Mouse (Mus musculus) hindbrain, embryonic 12.5 days (tissue): ENCODE measurements at regions not wholly inside any gene's neighbourhood (a gene's known extent, or its start where the extent isn't known, plus 50 kb on each side); places are given as distances from the start of the nearest gene placed in this dataset.
"Not testable (repeated sequence)": the region's sequence is repeated elsewhere in the genome, so short reads cannot be mapped to it uniquely, and the experiment has no call there.

Experiments used
- ATAC-seq: fragments of 200-750 bp; cut with Nextera tagmentation; 2 replicates; pipeline ENCODE4 v1.8.0; 2017; ENCODE audit warnings: moderate TSS enrichment; ENCODE audit not compliant: low FRiP score
- H3K27ac ChIP-seq: fragments of 300-500 bp; sonication (generic); 2 replicates; pipeline ENCODE4 v1.5.1; 2016; ENCODE audit warnings: mild to moderate bottlenecking
- H3K27me3 ChIP-seq: fragments of 300-500 bp; sonication (generic); 2 replicates; pipeline ENCODE4 v1.6.1; 2016; ENCODE audit warnings: mild to moderate bottlenecking
- H3K36me3 ChIP-seq: fragments of 300-500 bp; sonication (generic); 2 replicates; pipeline ENCODE4 v1.6.1; 2016; ENCODE audit warnings: mild to moderate bottlenecking
- H3K4me1 ChIP-seq: fragments of 300-500 bp; sonication (generic); 2 replicates; pipeline ENCODE4 v1.6.1; 2016
- H3K4me2 ChIP-seq: fragments of 300-500 bp; sonication (generic); replicated peaks from 2 replicates; pipeline ENCODE4 v1.6.1; 2016; ENCODE audit warnings: mild to moderate bottlenecking
- H3K4me3 ChIP-seq: fragments of 300-500 bp; sonication (generic); 2 replicates; pipeline ENCODE4 v1.5.1; 2016; ENCODE audit warnings: mild to moderate bottlenecking
- H3K9ac ChIP-seq: fragments of 300-500 bp; sonication (generic); 2 replicates; pipeline ENCODE4 v1.6.1; 2016; ENCODE audit warnings: mild to moderate bottlenecking, moderate library complexity
- H3K9me3 ChIP-seq: fragments of 300-500 bp; sonication (generic); replicated peaks from 2 replicates; pipeline ENCODE4 v1.6.1; 2016; ENCODE audit warnings: mild to moderate bottlenecking
- WGBS: fragments of 180-500 bp; shearing (Covaris S2); methylation state at CpG from one replicate; pipeline ENCODE4 v1.1.7; 2016; 5-methylcytosine and 5-hydroxymethylcytosine counted together

DNA sequence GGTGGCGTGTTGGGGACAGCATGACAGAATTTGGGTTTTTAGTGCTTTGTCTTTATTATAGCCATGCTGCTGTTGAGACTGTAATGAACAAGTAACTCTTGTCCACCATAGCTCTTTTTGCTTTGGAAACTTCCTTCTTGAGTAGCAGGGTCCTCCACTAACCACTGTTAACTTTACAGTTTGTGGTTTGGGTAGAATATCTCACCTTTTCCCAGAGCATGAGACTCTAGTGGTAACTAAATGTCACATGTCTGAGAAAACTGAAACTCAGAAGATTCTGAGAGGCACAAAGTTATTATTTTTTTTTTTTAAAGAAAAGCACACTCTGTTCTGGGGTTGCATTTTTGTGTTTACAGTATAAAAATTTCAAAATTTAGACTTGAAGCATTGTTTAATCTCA, 897.7 kb downstream of the Car8 start:
- Histone ChIP-seq H3K36me3 (no peaks in the 10 kb centered on the region), H3K27me3 (no peaks in the 10 kb centered on the region), H3K4me1 (no peaks in the 10 kb centered on the region), H3K4me2 (no peak overlapping the region), H3K27ac (no peak overlapping the region), H3K4me3 (no peak overlapping the region), H3K9me3 (no peaks in the 10 kb centered on the region), H3K9ac (no peak overlapping the region)
- ATAC-seq, result no peak
- 88% methylated on average over 1 of the region's 1 CpGs for WGBS

DNA sequence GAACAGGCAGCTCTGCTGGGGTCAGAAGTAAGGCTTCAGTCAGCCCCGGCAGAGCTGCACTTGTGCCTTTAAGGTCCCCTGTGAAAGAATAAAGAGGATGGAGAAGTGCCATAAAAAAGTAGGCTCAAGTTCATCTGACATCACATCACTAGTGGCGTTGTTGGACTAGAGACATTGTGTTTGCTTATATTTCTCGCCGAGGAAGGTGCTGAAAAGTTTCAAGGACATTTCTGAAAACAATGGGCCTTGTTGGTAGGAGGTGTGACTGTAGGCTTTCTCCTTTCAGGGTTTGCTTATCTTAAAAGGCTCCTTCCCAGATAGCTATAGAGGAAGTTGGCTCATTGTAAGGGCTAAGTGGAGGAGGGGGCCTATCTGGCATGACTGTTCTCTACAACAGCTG, 924.6 kb downstream of the Car8 start:
- no peak overlapping the region for H3K27ac ChIP-seq
- H3K4me3 ChIP-seq, result no peak overlapping the region
- H3K36me3 ChIP-seq, result no peaks in the 10 kb centered on the region
- no peak for ATAC-seq
- H3K9me3 ChIP-seq, result no peaks in the 10 kb centered on the region
- no peaks in the 10 kb centered on the region for H3K4me1 ChIP-seq
- no peaks in the 10 kb centered on the region for H3K27me3 ChIP-seq
- WGBS, result 78% methylated on average over 4 of the region's 4 CpGs
- H3K9ac ChIP-seq, result no peak overlapping the region
- no peak overlapping the region for H3K4me2 ChIP-seq

DNA sequence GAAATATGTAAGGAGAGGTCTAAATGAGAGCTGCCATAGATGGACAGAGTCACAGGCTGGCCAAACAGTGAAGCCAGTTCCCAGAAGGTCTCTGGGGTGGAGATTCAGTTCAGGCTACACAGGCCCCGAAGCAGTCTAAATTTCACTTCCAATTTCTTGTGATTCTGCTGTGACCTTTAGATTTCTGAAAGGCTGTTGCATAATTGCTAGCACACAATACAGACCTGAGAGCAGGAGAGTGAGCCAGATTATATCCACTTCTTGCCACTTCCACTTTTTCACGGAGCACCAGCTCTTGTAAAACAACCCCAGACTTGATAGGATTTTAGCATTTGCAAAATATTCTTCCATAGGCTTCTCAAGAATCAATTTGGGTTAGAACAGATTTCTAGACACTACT, 925.6 kb downstream of the Car8 start:
- Histone ChIP-seq H3K9me3 (no peaks in the 10 kb centered on the region), H3K4me1 (no peaks in the 10 kb centered on the region), H3K9ac (no peak overlapping the region), H3K36me3 (no peaks in the 10 kb centered on the region), H3K4me2 (no peak overlapping the region), H3K4me3 (no peak overlapping the region), H3K27me3 (no peaks in the 10 kb centered on the region), H3K27ac (no peak overlapping the region)
- WGBS, result 85% methylated on average over 2 of the region's 2 CpGs
- no peak for ATAC-seq

DNA sequence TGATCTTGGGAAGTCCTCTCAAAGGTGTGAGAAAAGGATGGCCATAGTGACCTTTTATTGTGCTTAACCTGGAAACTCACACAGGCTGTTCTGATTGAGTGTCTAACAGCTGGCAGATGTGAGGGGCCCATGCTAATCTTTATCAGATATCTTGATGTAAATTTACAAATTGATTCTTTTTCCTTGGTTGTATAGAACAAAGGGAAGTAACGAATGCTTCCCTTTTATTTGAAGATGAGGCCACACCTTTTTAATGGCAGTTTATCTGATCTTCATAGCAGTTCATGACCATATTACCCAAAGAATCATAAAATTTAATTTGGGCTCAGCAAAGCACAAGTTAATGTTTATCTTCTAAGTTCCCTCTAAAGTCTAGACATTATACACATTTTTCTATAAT, 926.7 kb downstream of the Car8 start:
- Histone ChIP-seq H3K27ac (no peak overlapping the region), H3K4me3 (no peak overlapping the region), H3K9me3 (no peaks in the 10 kb centered on the region), H3K4me2 (no peak overlapping the region), H3K9ac (no peak overlapping the region), H3K4me1 (no peaks in the 10 kb centered on the region), H3K27me3 (no peaks in the 10 kb centered on the region), H3K36me3 (no peaks in the 10 kb centered on the region)
- whole genome bisulfite sequencing, result 79% methylated on average over 1 of the region's 1 CpGs
- no peak for ATAC-seq

DNA sequence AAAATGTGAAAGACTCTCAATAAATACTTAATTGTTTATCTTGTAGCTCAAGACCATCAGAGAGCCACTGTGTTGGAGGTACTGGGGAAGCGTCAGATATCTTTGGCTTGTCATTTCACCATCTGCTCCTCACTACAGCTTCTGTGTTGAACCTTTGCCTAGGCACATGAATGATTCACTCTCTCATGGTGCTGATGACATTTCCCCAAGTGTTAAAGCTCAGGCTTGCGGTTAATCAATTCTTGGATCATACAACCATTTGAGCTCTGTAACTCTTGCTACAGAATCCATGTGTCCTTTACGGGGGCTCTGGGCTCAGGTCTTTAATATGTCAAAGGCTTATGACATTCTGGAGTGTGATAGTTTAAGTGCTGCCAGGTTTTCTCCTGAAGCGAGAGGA, 969.8 kb downstream of the Car8 start:
- no peak for ATAC-seq
- Histone ChIP-seq H3K27ac (no peak overlapping the region), H3K4me2 (no peak overlapping the region), H3K27me3 (no peaks in the 10 kb centered on the region), H3K9me3 (no peaks in the 10 kb centered on the region), H3K4me3 (no peak overlapping the region), H3K36me3 (no peaks in the 10 kb centered on the region), H3K9ac (no peak overlapping the region), H3K4me1 (no peaks in the 10 kb centered on the region)
- WGBS, result 90% methylated on average over 4 of the region's 4 CpGs

DNA sequence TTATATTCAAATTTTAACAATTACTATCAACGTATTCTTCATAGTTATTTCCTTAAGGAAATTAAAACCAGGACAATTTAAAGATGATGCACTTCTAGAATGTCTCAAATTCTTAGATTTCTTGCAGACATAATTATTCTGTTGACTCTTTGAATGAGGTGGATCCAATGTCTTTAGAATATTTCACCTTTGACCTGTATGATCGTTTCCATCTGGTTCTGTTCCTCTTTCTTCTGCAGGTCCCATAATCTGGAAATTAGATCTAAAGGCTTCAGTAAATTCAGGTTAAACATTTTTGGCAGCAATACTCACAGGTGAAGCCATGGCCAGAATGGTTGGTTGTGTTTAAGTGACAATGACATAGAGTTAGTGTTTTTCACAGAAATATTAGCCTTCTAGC, 982.4 kb downstream of the Car8 start:
- no peaks in the 10 kb centered on the region for H3K27me3 ChIP-seq
- no peak overlapping the region for H3K4me2 ChIP-seq
- whole genome bisulfite sequencing, result 68% methylated on average over 2 of the region's 2 CpGs
- H3K4me1 ChIP-seq, result no peaks in the 10 kb centered on the region
- H3K4me3 ChIP-seq, result no peak overlapping the region
- ATAC-seq, result no peak
- H3K27ac ChIP-seq, result no peak overlapping the region
- H3K9ac ChIP-seq, result no peak overlapping the region
- H3K36me3 ChIP-seq, result no peaks in the 10 kb centered on the region
- H3K9me3 ChIP-seq, result no peaks in the 10 kb centered on the region

DNA sequence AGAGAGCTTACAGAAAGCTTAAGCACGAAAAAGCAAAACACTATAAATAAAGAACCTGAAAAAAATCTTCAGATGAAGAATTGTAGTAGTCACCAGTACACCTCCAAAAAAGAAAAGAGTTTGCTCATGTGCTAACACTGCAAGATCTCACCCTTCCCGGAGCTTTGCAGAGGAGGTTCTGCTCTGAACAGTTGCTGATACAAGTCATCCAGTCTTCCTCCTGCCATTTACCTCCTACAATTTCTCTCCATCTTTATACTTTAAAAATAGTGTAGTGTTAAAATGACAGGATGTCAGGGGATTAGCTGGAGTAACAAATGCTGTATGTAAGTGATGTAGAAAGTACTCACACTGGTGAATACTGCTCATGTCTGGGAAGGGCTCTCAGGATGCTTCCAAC, 985.2 kb downstream of the Car8 start:
- 79% methylated on average over 2 of the region's 2 CpGs for WGBS
- H3K4me1 ChIP-seq, result no peaks in the 10 kb centered on the region
- H3K27me3 ChIP-seq, result no peaks in the 10 kb centered on the region
- no peak overlapping the region for H3K9ac ChIP-seq
- ATAC-seq, result no peak
- no peak overlapping the region for H3K4me3 ChIP-seq
- no peak overlapping the region for H3K4me2 ChIP-seq
- no peaks in the 10 kb centered on the region for H3K36me3 ChIP-seq
- no peak overlapping the region for H3K27ac ChIP-seq
- no peaks in the 10 kb centered on the region for H3K9me3 ChIP-seq

DNA sequence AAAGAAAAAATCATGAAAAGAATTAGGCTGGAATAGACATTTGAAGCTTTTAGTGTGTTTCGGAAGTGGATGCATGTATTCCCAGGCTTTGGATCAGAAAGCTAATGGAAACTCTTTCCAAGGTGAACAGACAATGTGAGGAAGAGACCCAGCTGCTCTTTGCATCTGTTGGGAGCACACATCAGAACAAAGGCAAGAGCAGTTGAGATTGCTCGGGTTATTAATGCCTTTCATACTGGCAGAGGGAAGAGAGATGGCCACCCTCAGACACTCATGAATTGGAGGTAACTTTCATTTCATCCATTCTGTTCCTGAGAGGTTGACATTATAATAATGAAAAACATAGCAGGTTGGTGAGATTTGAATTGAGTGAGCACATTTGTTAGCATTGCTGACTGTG, 987.2 kb downstream of the Car8 start:
- 71% methylated on average over 2 of the region's 2 CpGs for WGBS
- Histone ChIP-seq H3K9me3 (no peaks in the 10 kb centered on the region), H3K9ac (no peak overlapping the region), H3K27ac (no peak overlapping the region), H3K4me3 (no peak overlapping the region), H3K4me2 (no peak overlapping the region), H3K27me3 (no peaks in the 10 kb centered on the region), H3K4me1 (no peaks in the 10 kb centered on the region), H3K36me3 (no peaks in the 10 kb centered on the region)
- ATAC-seq, result no peak

DNA sequence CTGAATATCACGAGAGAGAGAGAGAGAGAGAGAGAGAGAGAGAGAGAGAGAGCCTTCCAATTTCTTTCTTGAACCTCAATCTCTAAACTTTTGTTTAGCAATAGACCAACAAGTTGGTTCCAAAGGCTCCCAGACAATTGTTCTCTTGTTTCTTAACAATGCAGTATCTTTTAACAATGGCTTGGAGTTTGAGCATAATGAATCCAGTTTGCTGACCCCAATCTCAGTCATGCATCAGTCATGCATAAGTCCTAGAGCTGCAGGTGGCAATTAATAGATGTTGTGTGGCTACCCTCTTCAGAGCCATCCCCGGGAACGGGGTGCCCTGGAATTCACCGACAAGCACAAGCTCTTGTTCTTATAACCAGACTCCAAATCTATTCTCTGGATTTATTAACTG, 991.0 kb downstream of the Car8 start:
- Histone ChIP-seq H3K4me3 (no peak overlapping the region), H3K9ac (no peak overlapping the region), H3K9me3 (no peaks in the 10 kb centered on the region), H3K4me2 (no peak overlapping the region), H3K27me3 (no peaks in the 10 kb centered on the region), H3K36me3 (no peaks in the 10 kb centered on the region), H3K4me1 (no peaks in the 10 kb centered on the region), H3K27ac (no peak overlapping the region)
- whole genome bisulfite sequencing, result 31% methylated on average over 4 of the region's 4 CpGs
- ATAC-seq, result no peak

DNA sequence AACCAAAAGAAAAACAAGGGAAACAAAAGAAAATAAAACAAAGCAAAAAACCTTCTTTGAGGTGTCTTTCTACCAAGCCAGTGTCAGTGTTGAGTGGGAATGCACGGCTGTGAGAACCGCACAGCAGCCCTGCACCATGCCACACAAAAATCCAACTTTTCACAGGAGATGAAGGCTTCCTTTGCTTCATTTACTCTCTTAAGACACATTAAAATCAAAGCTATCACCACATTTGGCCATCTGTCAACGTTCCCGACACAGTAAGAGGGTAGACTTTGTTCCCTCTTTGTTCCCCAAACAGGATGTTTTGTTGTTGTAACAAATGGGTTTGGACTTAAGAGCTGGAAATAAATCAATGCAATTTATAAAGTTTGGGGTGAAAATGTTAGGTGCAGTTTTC, 991.6 kb downstream of the Car8 start:
- no peak overlapping the region for H3K27ac ChIP-seq
- H3K4me1 ChIP-seq, result no peaks in the 10 kb centered on the region
- H3K27me3 ChIP-seq, result no peaks in the 10 kb centered on the region
- H3K9me3 ChIP-seq, result no peaks in the 10 kb centered on the region
- no peak for ATAC-seq
- 26% methylated on average over 4 of the region's 4 CpGs for WGBS
- no peak overlapping the region for H3K4me2 ChIP-seq
- no peak overlapping the region for H3K4me3 ChIP-seq
- no peaks in the 10 kb centered on the region for H3K36me3 ChIP-seq
- no peak overlapping the region for H3K9ac ChIP-seq

DNA sequence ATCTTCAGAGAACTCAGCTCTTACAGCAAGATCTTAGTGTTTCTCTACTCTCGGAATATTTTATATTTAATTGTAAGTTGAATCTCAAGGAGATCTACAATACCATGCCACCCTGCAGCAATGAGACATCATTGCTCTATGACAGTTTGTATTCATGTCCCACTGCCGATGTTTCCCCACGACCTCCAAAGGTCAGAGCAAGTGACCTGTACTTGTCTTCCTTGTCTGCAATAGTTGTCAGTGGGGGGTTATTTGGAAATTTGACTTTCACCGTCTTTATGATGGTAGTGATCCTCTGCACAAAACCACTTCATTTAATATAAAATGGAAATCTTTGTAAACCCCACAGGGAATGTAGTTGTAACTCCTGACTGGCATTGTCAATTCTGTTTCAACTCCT, 992.0 kb downstream of the Car8 start:
- WGBS, result 24% methylated on average over 4 of the region's 4 CpGs

DNA sequence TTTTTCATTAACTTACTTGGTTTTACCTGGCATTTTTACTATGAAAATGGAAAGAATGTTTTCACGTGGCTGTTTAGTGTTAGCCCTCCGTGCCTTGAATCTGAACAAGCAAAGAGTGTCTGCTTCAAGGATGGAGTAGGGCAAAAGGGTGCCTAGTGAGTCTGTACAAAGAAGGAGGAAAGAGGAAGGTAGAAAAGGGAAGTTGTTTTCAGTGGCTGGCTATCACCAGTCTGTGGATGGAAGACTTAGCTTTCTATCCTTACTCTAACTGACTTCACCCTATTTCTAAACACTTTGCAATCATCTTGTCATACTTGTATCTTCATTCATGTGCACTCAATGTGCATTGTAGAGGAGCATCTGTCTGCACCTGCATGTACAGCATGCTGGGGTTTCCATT, 993.2 kb downstream of the Car8 start:
- Histone ChIP-seq H3K27ac (no peak overlapping the region), H3K36me3 (no peaks in the 10 kb centered on the region), H3K4me2 (no peak overlapping the region), H3K9me3 (no peaks in the 10 kb centered on the region), H3K27me3 (no peaks in the 10 kb centered on the region), H3K4me1 (no peaks in the 10 kb centered on the region), H3K4me3 (no peak overlapping the region), H3K9ac (no peak overlapping the region)
- no peak for ATAC-seq
- 95% methylated on average over 2 of the region's 2 CpGs for WGBS

More for the DNA sequence above, 992.0 kb downstream of the Car8 start:
- H3K9me3 ChIP-seq, result no peaks in the 10 kb centered on the region
- H3K27me3 ChIP-seq, result no peaks in the 10 kb centered on the region
- no peak overlapping the region for H3K4me2 ChIP-seq
- no peak overlapping the region for H3K9ac ChIP-seq
- no peaks in the 10 kb centered on the region for H3K4me1 ChIP-seq
- ATAC-seq, result no peak
- H3K36me3 ChIP-seq, result no peaks in the 10 kb centered on the region
- no peak overlapping the region for H3K27ac ChIP-seq
- no peak overlapping the region for H3K4me3 ChIP-seq

DNA sequence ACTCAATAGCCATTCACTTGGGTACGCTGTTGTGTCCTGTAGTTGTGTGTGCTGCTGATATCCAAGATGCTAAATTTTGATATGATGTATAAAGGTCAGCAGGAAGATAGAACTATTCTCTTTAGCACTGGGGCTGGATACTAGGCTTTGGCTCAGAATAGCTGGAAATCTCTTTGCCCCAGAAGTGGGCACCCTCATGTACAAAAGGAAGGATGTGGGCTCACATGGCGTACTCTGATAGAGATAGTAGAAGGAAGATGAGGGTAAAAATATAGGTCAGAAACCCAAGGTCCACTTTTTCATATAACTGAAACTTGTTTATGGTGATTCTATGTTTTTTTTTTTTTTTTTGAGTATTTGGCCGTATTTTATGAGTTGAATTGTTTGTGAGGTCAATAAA, 1001.0 kb downstream of the Car8 start:
- 93% methylated on average over 3 of the region's 3 CpGs for WGBS
- H3K36me3 ChIP-seq, result no peaks in the 10 kb centered on the region
- no peak for ATAC-seq

DNA sequence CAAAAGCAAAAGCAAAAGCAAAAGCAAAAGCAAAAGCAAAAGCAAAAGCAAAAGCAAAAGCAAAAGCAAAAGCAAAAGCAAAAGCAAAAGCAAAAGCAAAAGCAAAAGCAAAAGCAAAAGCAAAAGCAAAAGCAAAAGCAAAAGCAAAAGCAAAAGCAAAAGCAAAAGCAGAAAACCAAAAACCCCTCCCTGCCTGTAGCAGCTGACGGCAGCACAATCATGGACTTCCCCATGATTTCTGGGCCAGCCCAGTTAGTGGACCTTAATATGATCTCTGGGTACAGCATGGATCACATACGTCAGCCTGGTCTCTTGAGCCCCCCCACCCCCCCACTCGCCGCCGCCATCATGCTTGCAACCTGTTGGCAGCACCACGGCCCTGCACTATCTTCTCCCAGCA, 1004.3 kb downstream of the Car8 start:
- not testable (repeated sequence) for H3K4me2 ChIP-seq, ATAC-seq, H3K4me3 ChIP-seq, H3K36me3 ChIP-seq, H3K27ac ChIP-seq, H3K27me3 ChIP-seq, H3K9ac ChIP-seq, H3K4me1 ChIP-seq
- 94% methylated on average over 6 of the region's 6 CpGs for WGBS
- peaks cover 31% of the 10 kb centered on the region for H3K9me3 ChIP-seq

More for the DNA sequence above, 1001.0 kb downstream of the Car8 start:
- H3K27me3 ChIP-seq, result no peaks in the 10 kb centered on the region
- H3K4me3 ChIP-seq, result no peak overlapping the region
- H3K4me2 ChIP-seq, result no peak overlapping the region
- H3K4me1 ChIP-seq, result no peaks in the 10 kb centered on the region
- no peak overlapping the region for H3K9ac ChIP-seq
- no peak overlapping the region for H3K27ac ChIP-seq
- peaks cover 30% of the 10 kb centered on the region for H3K9me3 ChIP-seq
